Mouse (Mus musculus): Measurements from ENCODE around the gene Hnrnpdl.

- TF ChIP-seq CTCF (IDR thresholded peaks at IDR 0.05; ENCODE audit: extremely low read depth, insufficient read length, insufficient replicate concordance, low read depth, low read length) (no peak), POLR2A (IDR thresholded peaks at IDR 0.05; ENCODE audit: low read depth, low read length) (no peak)
Measured at GRCm38 (mm10) chr5:100044030-100044429, 4.6 kb upstream of the Hnrnpdl start.

Measured in small intestine, adult 2 months (tissue).